Comparison of ENCODE assay signal across 8 mouse cellular contexts in genomic region chr5:143404148-143404930, GRCm38 (mm10). TPM values are rescaled to one million over a fixed set of nuclear protein-coding genes. Genes with fewer than 3 reads are reported as not detected.
DNase-seq lines count a peak whose midpoint lies in the region; ATAC-seq lines count a peak whose summit lies in the region.

No protein-coding gene starts in this region.

- no peaks in the 10 kb centered on the region for H3K9me3 ChIP-seq in embryonic facial prominence, embryonic 11.5 days (replicated peaks; ENCODE audit: control insufficient read depth, low read length)
- H3K9me3 ChIP-seq in hindbrain, embryonic 13.5 days: no peaks in the 10 kb centered on the region
- no peaks in the 10 kb centered on the region for H3K9me3 ChIP-seq in liver, embryonic 13.5 days (replicated peaks)
- no peaks in the 10 kb centered on the region for H3K9me3 ChIP-seq in neural tube, embryonic 15.5 days (replicated peaks)

- peak; percentile 20 for DNase-seq in right cerebral cortex, postnatal 14 days
- no peak for DNase-seq in right cerebral cortex, adult 2 months (ENCODE audit: low spot score in 2 of 2)
- peak; percentile 20 for DNase-seq in embryonic facial prominence, embryonic 11.5 days (ENCODE audit: low spot score)
- DNase-seq in liver, embryonic 13.5 days: no peak
- no peak for DNase-seq in left cerebral cortex, adult 9 months (ENCODE audit: low spot score in 2 of 2)
- DNase-seq in cerebellum, postnatal 10 days: no peak

- no peaks in the 10 kb centered on the region for H3K27me3 ChIP-seq in embryonic facial prominence, embryonic 11.5 days (ENCODE audit: control insufficient read depth, insufficient read depth, low read length)
- no peaks in the 10 kb centered on the region for H3K27me3 ChIP-seq in hindbrain, embryonic 13.5 days
- H3K27me3 ChIP-seq in liver, embryonic 13.5 days: no peaks in the 10 kb centered on the region
- no peaks in the 10 kb centered on the region for H3K27me3 ChIP-seq in neural tube, embryonic 15.5 days (replicated peaks)

- H3K9ac ChIP-seq in embryonic facial prominence, embryonic 11.5 days (replicated peaks; ENCODE audit: low read length): peak overlapping the region; percentile 90
- peak overlapping the region; percentile 95 for H3K9ac ChIP-seq in hindbrain, embryonic 13.5 days
- H3K9ac ChIP-seq in liver, embryonic 13.5 days: peak overlapping the region; percentile 94
- H3K9ac ChIP-seq in neural tube, embryonic 15.5 days (replicated peaks): peak overlapping the region; percentile 86

- peak overlapping the region; percentile 76 for H3K4me2 ChIP-seq in embryonic facial prominence, embryonic 11.5 days (ENCODE audit: low read depth, low read length)
- peak overlapping the region; percentile 79 for H3K4me2 ChIP-seq in hindbrain, embryonic 13.5 days
- H3K4me2 ChIP-seq in liver, embryonic 13.5 days: peak overlapping the region; percentile 91
- H3K4me2 ChIP-seq in neural tube, embryonic 15.5 days: peak overlapping the region; percentile 91

- H3K27ac ChIP-seq in embryonic facial prominence, embryonic 11.5 days (replicated peaks; ENCODE audit: low read depth, low read length): peak overlapping the region; percentile 65; the same call in 1 of the 2 replicates
- peak overlapping the region; percentile 89 for H3K27ac ChIP-seq in hindbrain, embryonic 13.5 days
- H3K27ac ChIP-seq in liver, embryonic 13.5 days: peak overlapping the region; percentile 84
- peak overlapping the region; percentile 85 for H3K27ac ChIP-seq in neural tube, embryonic 15.5 days (replicated peaks)

- H3K4me1 ChIP-seq in embryonic facial prominence, embryonic 11.5 days (ENCODE audit: control insufficient read depth, insufficient read depth, low read length): no peaks in the 10 kb centered on the region
- peaks cover 39% of the 10 kb centered on the region for H3K4me1 ChIP-seq in hindbrain, embryonic 13.5 days (replicated peaks)
- H3K4me1 ChIP-seq in liver, embryonic 13.5 days (replicated peaks): peaks cover 80% of the 10 kb centered on the region
- H3K4me1 ChIP-seq in neural tube, embryonic 15.5 days: peaks cover 30% of the 10 kb centered on the region

- peak overlapping the region; percentile 85 for H3K4me3 ChIP-seq in embryonic facial prominence, embryonic 11.5 days (ENCODE audit: low read depth, low read length)
- peak overlapping the region; percentile 94 for H3K4me3 ChIP-seq in hindbrain, embryonic 13.5 days
- H3K4me3 ChIP-seq in liver, embryonic 13.5 days (replicated peaks): peak overlapping the region; percentile 97
- peak overlapping the region; percentile 95 for H3K4me3 ChIP-seq in neural tube, embryonic 15.5 days (replicated peaks)

- ATAC-seq in embryonic facial prominence, embryonic 11.5 days (replicated peaks; ENCODE audit: insufficient number of reproducible peaks, low FRiP score, low TSS enrichment, low read depth): peak; percentile 50
- peak; percentile 61 for ATAC-seq in hindbrain, embryonic 13.5 days (ENCODE audit: low FRiP score)
- ATAC-seq in liver, embryonic 13.5 days (ENCODE audit: low read depth): peak; percentile 41
- ATAC-seq in neural tube, embryonic 15.5 days (ENCODE audit: low FRiP score): peak; percentile 62

- WGBS in embryonic facial prominence, embryonic 11.5 days: 5% methylated on average over 34 of the region's 34 CpGs
- WGBS in hindbrain, embryonic 13.5 days: 6% methylated on average over 34 of the region's 34 CpGs
- 5% methylated on average over 34 of the region's 34 CpGs for WGBS in liver, embryonic 13.5 days (ENCODE audit: insufficient replicate concordance)
- WGBS in neural tube, embryonic 15.5 days: 7% methylated on average over 33 of the region's 34 CpGs

- H3K36me3 ChIP-seq in embryonic facial prominence, embryonic 11.5 days (replicated peaks; ENCODE audit: control insufficient read depth, insufficient read depth, low read depth, low read length): peaks cover 4% of the 10 kb centered on the region; the same call in 1 of the 2 replicates
- peaks cover 18% of the 10 kb centered on the region for H3K36me3 ChIP-seq in hindbrain, embryonic 13.5 days
- H3K36me3 ChIP-seq in liver, embryonic 13.5 days: peaks cover 36% of the 10 kb centered on the region
- H3K36me3 ChIP-seq in neural tube, embryonic 15.5 days: peaks cover 12% of the 10 kb centered on the region

RNA-seq across cellular contexts. Expression of gene Kdelr2, which starts 0.7 kb away (rescaled TPM):
- 246 and 261 TPM in 2 replicates for polyA plus RNA-seq in embryonic facial prominence, embryonic 11.5 days (2014; fragmentation: Nextera tagmentation; extraction: Ambion mirVana)
- 150 TPM in 2 replicates for polyA plus RNA-seq in hindbrain, embryonic 13.5 days (2015; fragmentation: Nextera tagmentation; extraction: Ambion mirVana)
- 155 and 176 TPM in 2 replicates for polyA plus RNA-seq in liver, embryonic 13.5 days (2015; fragmentation: Nextera tagmentation; extraction: Ambion mirVana)
- 141 and 151 TPM in 2 replicates for polyA plus RNA-seq in neural tube, embryonic 15.5 days (2015; fragmentation: Nextera tagmentation; extraction: Ambion mirVana)

RNA-seq across cellular contexts. Expression of gene Grid2ip, which starts 47.2 kb away (rescaled TPM):
- polyA plus RNA-seq in embryonic facial prominence, embryonic 11.5 days (2014; fragmentation: Nextera tagmentation; extraction: Ambion mirVana): 0.36 and 0.59 TPM in 2 replicates
- polyA plus RNA-seq in hindbrain, embryonic 13.5 days (2015; fragmentation: Nextera tagmentation; extraction: Ambion mirVana): 0.45 and 0.47 TPM in 2 replicates
- polyA plus RNA-seq in liver, embryonic 13.5 days (2015; fragmentation: Nextera tagmentation; extraction: Ambion mirVana): 0.03 TPM in 1 of 2 replicates, not detected in the other
- polyA plus RNA-seq in neural tube, embryonic 15.5 days (2015; fragmentation: Nextera tagmentation; extraction: Ambion mirVana): 0.19 and 0.33 TPM in 2 replicates

Comparison
In these comparisons a context has a peak if more than half of its experiments do, and no peak if none do; other contexts are left out.
1. DNase-seq: peak in right cerebral cortex, postnatal 14 days (single experiment) and embryonic facial prominence, embryonic 11.5 days (single experiment); none in right cerebral cortex, adult 2 months (0 of 2), liver, embryonic 13.5 days (single experiment), left cerebral cortex, adult 9 months (0 of 2) and cerebellum, postnatal 10 days (0 of 2).
2. Peak in every context shown above with its lines, with median percentiles within 50 percentile points of each other: ATAC-seq, H3K27ac ChIP-seq, H3K4me2 ChIP-seq, H3K4me3 ChIP-seq and H3K9ac ChIP-seq.